Mouse (Mus musculus): Measurements from ENCODE around the gene Smim24. TPM values are rescaled to one million over a fixed set of nuclear protein-coding genes. Genes with fewer than 3 reads are reported as not detected.

Smim24 gene
- polyA plus RNA-seq, 1 experiment from 2014 or later: 125 TPM

DNA sequence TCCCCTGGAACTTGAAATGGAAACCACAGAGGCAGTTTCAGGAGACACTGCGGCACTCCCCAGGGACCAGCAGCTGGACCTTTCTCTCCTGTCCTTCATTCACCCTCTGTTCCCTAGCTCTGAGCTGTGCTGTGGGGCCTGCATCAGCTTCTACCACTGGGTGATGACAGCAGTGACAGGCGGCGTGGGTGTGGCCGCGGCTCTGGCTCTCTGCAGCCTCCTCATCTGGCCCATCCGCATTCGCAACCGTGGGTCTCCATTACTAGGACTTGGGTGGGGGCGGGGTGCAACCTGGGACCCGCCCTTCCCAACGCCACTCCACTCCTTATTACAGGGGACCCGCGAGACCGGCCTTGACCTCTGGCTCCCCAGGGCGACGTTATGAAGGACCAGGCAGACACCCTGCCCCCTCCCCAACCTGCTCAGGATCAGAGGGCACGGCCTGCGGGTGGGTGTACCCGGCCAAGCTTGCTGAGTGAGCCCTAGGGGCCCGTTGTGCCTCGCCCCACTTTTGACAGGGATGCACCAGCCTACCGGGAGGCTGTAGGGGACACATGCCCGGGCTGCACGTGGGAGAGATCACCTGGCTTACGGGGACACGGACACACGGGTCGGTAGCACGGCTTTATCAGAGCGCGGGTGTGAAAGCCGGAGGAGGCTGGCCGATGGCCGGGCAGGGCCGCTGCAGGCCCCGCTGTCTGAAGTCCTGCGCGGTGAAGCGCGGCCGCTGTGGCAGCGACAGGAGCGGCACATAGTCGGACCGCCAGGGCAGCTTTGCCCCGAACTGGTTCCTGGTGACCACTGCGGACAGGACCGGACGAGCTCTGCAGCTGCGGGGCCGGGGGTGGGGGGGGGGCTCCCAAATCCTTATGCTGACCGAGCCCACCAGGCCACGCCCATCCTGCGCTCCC lies 29.2 kb upstream of the Smim24 start:
- Histone ChIP-seq H3K27me3 (replicated peaks; ENCODE audit: control insufficient read depth, insufficient read depth, low read length) (peaks cover 29% of the 10 kb centered on the region), H3K4me3 (ENCODE audit: low read depth, low read length) (peak overlapping the region; percentile 32), H3K9ac (ENCODE audit: low read length) (0 out of 2 replicates have a peak overlapping the region, but pooled peaks have one; percentile 5), H3K4me1 (replicated peaks; ENCODE audit: control insufficient read depth, insufficient read depth, low read length) (peaks cover 21% of the 10 kb centered on the region), H3K27ac (ENCODE audit: low read depth) (no peak overlapping the region), H3K4me2 (ENCODE audit: low read length) (peak overlapping the region; percentile 56), H3K9me3 (ENCODE audit: control insufficient read depth, low read length) (no peaks in the 10 kb centered on the region), H3K36me3 (ENCODE audit: control insufficient read depth, insufficient read depth, low read length) (peaks cover 31% of the 10 kb centered on the region)
- ATAC-seq (replicated peaks; ENCODE audit: low FRiP score, low TSS enrichment, low read depth): no peak; the same call in 1 of the 2 replicates
- no peak for DNase-seq (ENCODE audit: low spot score)
- WGBS: 14% methylated on average over 53 of the region's 54 CpGs

DNA sequence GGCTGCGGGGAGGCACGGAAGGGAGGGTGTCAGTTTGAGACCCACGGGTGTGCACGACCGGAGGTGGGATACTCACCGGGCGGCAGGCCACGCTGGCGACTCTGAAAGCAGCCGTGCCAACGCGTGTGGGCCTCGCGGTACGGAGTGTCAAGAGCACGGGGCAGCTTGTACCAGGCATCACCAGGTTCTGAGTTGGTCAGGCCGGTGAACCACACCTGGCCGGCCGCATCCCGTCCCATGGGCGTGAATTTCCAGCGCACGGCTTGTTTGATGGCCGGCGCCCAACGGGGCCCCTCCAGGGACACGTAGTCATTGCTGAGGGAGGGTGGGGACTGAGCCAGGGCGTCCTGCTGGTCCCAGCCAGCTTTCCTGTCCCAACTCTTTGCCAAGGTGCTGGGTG lies 28.2 kb upstream of the Smim24 start:
- Histone ChIP-seq H3K4me1 (replicated peaks; ENCODE audit: control insufficient read depth, insufficient read depth, low read length) (peaks cover 19% of the 10 kb centered on the region), H3K36me3 (ENCODE audit: control insufficient read depth, insufficient read depth, low read length) (peaks cover 41% of the 10 kb centered on the region)

GRCm38 (mm10) chr10:81365073-81365472 lies 27.8 kb upstream of the Smim24 start:
- peak; percentile 21; the same call in 1 of the 2 replicates for ATAC-seq (replicated peaks; ENCODE audit: low FRiP score, low TSS enrichment, low read depth)
- H3K27ac ChIP-seq (ENCODE audit: low read depth): no peak overlapping the region
- no peak overlapping the region for H3K4me2 ChIP-seq (ENCODE audit: low read length)
- 37% methylated on average over 4 of the region's 4 CpGs for WGBS
- DNase-seq (ENCODE audit: low spot score): no peak
- H3K27me3 ChIP-seq (replicated peaks; ENCODE audit: control insufficient read depth, insufficient read depth, low read length): peaks cover 29% of the 10 kb centered on the region
- no peaks in the 10 kb centered on the region for H3K9me3 ChIP-seq (ENCODE audit: control insufficient read depth, low read length)
- H3K36me3 ChIP-seq (ENCODE audit: control insufficient read depth, insufficient read depth, low read length): peaks cover 45% of the 10 kb centered on the region
- no peak overlapping the region for H3K9ac ChIP-seq (ENCODE audit: low read length)
- H3K4me1 ChIP-seq (replicated peaks; ENCODE audit: control insufficient read depth, insufficient read depth, low read length): peaks cover 19% of the 10 kb centered on the region
- H3K4me3 ChIP-seq (ENCODE audit: low read depth, low read length): peak overlapping the region; percentile 32; the same call in 1 of the 2 replicates

More for the DNA sequence above, 28.2 kb upstream of the Smim24 start:
- H3K9ac ChIP-seq (ENCODE audit: low read length): 0 out of 2 replicates have a peak overlapping the region, but pooled peaks have one; percentile 16
- peak; percentile 6; the same call in 1 of the 2 replicates for ATAC-seq (replicated peaks; ENCODE audit: low FRiP score, low TSS enrichment, low read depth)
- peak overlapping the region; percentile 32; the same call in 1 of the 2 replicates for H3K4me3 ChIP-seq (ENCODE audit: low read depth, low read length)
- no peaks in the 10 kb centered on the region for H3K9me3 ChIP-seq (ENCODE audit: control insufficient read depth, low read length)
- H3K4me2 ChIP-seq (ENCODE audit: low read length): peak overlapping the region; percentile 56
- 11% methylated on average over 28 of the region's 28 CpGs for WGBS
- no peak for DNase-seq (ENCODE audit: low spot score)
- H3K27me3 ChIP-seq (replicated peaks; ENCODE audit: control insufficient read depth, insufficient read depth, low read length): peaks cover 29% of the 10 kb centered on the region
- H3K27ac ChIP-seq (ENCODE audit: low read depth): no peak overlapping the region

- Histone ChIP-seq H3K27ac (ENCODE audit: low read depth) (no peak within 1 kb of the TSS), H3K9me3 (ENCODE audit: control insufficient read depth, low read length) (no peaks in the 10 kb centered on the region), H3K36me3 (ENCODE audit: control insufficient read depth, insufficient read depth, low read length) (peaks cover 53% of the 10 kb centered on the region), H3K27me3 (replicated peaks; ENCODE audit: control insufficient read depth, insufficient read depth, low read length) (peaks cover 29% of the 10 kb centered on the region), H3K4me2 (ENCODE audit: low read length) (peak within 1 kb of the TSS; percentile 56), H3K9ac (ENCODE audit: low read length) (0 out of 2 replicates have a peak within 1 kb of the TSS, but pooled peaks have one; percentile 16), H3K4me3 (ENCODE audit: low read depth, low read length) (peak within 1 kb of the TSS; percentile 32; the same call in 1 of the 2 replicates), H3K4me1 (replicated peaks; ENCODE audit: control insufficient read depth, insufficient read depth, low read length) (peaks cover 19% of the 10 kb centered on the region)
- 35% methylated on average over 12 of the region's 12 CpGs for WGBS
- ATAC-seq (replicated peaks; ENCODE audit: low FRiP score, low TSS enrichment, low read depth) (peak; percentile 26), DNase-seq (ENCODE audit: low spot score) (peak; percentile 72)
Measured at GRCm38 (mm10) chr10:81365672-81366476, 27.0 kb upstream of the Smim24 start, which contains the start of gene 4930404N11Rik. Gene 4930404N11Rik (minus strand): TSS chr10:81365816.

GRCm38 (mm10) chr10:81366477-81367206 lies 26.2 kb upstream of the Smim24 start:
- ATAC-seq (replicated peaks; ENCODE audit: low FRiP score, low TSS enrichment, low read depth): no peak

GRCm38 (mm10) chr10:81367207-81367495 lies 25.7 kb upstream of the Smim24 start:
- ATAC-seq (replicated peaks; ENCODE audit: low FRiP score, low TSS enrichment, low read depth): no peak
- no peak overlapping the region for H3K9ac ChIP-seq (ENCODE audit: low read length)
- H3K9me3 ChIP-seq (ENCODE audit: control insufficient read depth, low read length): no peaks in the 10 kb centered on the region
- no peak overlapping the region for H3K27ac ChIP-seq (ENCODE audit: low read depth)
- no peak overlapping the region for H3K4me3 ChIP-seq (ENCODE audit: low read depth, low read length)
- peaks cover 19% of the 10 kb centered on the region for H3K4me1 ChIP-seq (replicated peaks; ENCODE audit: control insufficient read depth, insufficient read depth, low read length)
- WGBS: 82% methylated on average over 6 of the region's 6 CpGs
- DNase-seq (ENCODE audit: low spot score): no peak
- peaks cover 29% of the 10 kb centered on the region for H3K27me3 ChIP-seq (replicated peaks; ENCODE audit: control insufficient read depth, insufficient read depth, low read length)
- H3K4me2 ChIP-seq (ENCODE audit: low read length): no peak overlapping the region
- peaks cover 59% of the 10 kb centered on the region for H3K36me3 ChIP-seq (ENCODE audit: control insufficient read depth, insufficient read depth, low read length)

More at GRCm38 (mm10) chr10:81366477-81367206, 26.2 kb upstream of the Smim24 start:
- H3K27me3 ChIP-seq (replicated peaks; ENCODE audit: control insufficient read depth, insufficient read depth, low read length): peaks cover 29% of the 10 kb centered on the region
- 76% methylated on average over 6 of the region's 6 CpGs for WGBS
- H3K27ac ChIP-seq (ENCODE audit: low read depth): no peak overlapping the region
- no peak for DNase-seq (ENCODE audit: low spot score)
- H3K4me2 ChIP-seq (ENCODE audit: low read length): no peak overlapping the region
- no peak overlapping the region for H3K9ac ChIP-seq (ENCODE audit: low read length)
- H3K4me1 ChIP-seq (replicated peaks; ENCODE audit: control insufficient read depth, insufficient read depth, low read length): peaks cover 19% of the 10 kb centered on the region
- H3K9me3 ChIP-seq (ENCODE audit: control insufficient read depth, low read length): no peaks in the 10 kb centered on the region
- no peak overlapping the region for H3K4me3 ChIP-seq (ENCODE audit: low read depth, low read length)
- peaks cover 59% of the 10 kb centered on the region for H3K36me3 ChIP-seq (ENCODE audit: control insufficient read depth, insufficient read depth, low read length)

GRCm38 (mm10) chr10:81375322-81375721 lies 17.5 kb upstream of the Smim24 start:
- H3K4me1 ChIP-seq (replicated peaks; ENCODE audit: control insufficient read depth, insufficient read depth, low read length): peaks cover 15% of the 10 kb centered on the region
- H3K4me3 ChIP-seq (ENCODE audit: low read depth, low read length): no peak overlapping the region
- H3K4me2 ChIP-seq (ENCODE audit: low read length): no peak overlapping the region
- H3K9ac ChIP-seq (ENCODE audit: low read length): no peak overlapping the region
- H3K9me3 ChIP-seq (ENCODE audit: control insufficient read depth, low read length): no peaks in the 10 kb centered on the region
- H3K27ac ChIP-seq (ENCODE audit: low read depth): no peak overlapping the region
- DNase-seq (ENCODE audit: low spot score) (no peak), ATAC-seq (replicated peaks; ENCODE audit: low FRiP score, low TSS enrichment, low read depth) (no peak)
- H3K36me3 ChIP-seq (ENCODE audit: control insufficient read depth, insufficient read depth, low read length): peaks cover 51% of the 10 kb centered on the region
- 94% methylated on average over 10 of the region's 10 CpGs for WGBS
- H3K27me3 ChIP-seq (replicated peaks; ENCODE audit: control insufficient read depth, insufficient read depth, low read length): no peaks in the 10 kb centered on the region

Data from intestine, embryonic 14.5 days (tissue).